Mouse (Mus musculus) left cerebral cortex, postnatal 36 days (tissue): ENCODE data around the gene Trio. TPM values are rescaled to one million over a fixed set of nuclear protein-coding genes. Genes with fewer than 3 reads are reported as not detected.

ENCODE experiments used
- DNase-seq, 2 experiments: peaks; one replicate each; pipeline ENCODE4 v3.0.0; 2021 to 2022; ENCODE audit warnings: low spot score in 2 of 2, mixed read lengths in 1 of 2
- intact Hi-C: fragments of 180-260 bp; cut with DNase I; formaldehyde crosslinking; loops from one replicate; pipeline ENCODE4 v1.15.1; 2025
- total RNA-seq, 2 experiments: library from RNA; stranded (reverse); gene quantifications; 2 replicates each; pipeline ENCODE4 v1.2.3; 2021

Trio gene
- total RNA-seq, 2 experiments from 2014 or later = 182 to 280 TPM

GRCm38 (mm10) chr15:27931891-27932290 lies 93.8 kb downstream of the Trio start:
- DNase-seq = no peak
- intact Hi-C loops = no loop called here

GRCm38 (mm10) chr15:27931459-27931858 lies 94.2 kb downstream of the Trio start:
- intact Hi-C loops = no loop called here
- DNase-seq = no peak

- intact Hi-C loops = no loop called here
- DNase-seq = no peak
Measured at GRCm38 (mm10) chr15:27927614-27928013, 98.0 kb downstream of the Trio start.

- no peak for DNase-seq
- intact Hi-C loops = no loop called here
Measured at GRCm38 (mm10) chr15:27926941-27927340, 98.7 kb downstream of the Trio start.

- intact Hi-C loops = no loop called here
- DNase-seq = no peak
Measured at GRCm38 (mm10) chr15:27926450-27926849, 99.2 kb downstream of the Trio start.

GRCm38 (mm10) chr15:27925865-27926264 lies 99.8 kb downstream of the Trio start:
- intact Hi-C loops = no loop called here

GRCm38 (mm10) chr15:27925004-27925635 lies 100.5 kb downstream of the Trio start:
- no peak for DNase-seq
- intact Hi-C loops = no loop called here

More at GRCm38 (mm10) chr15:27925865-27926264, 99.8 kb downstream of the Trio start:
- DNase-seq = no peak

- intact Hi-C loops = no loop called here
- no peak for DNase-seq
Measured at GRCm38 (mm10) chr15:27923987-27924341, 101.7 kb downstream of the Trio start.

GRCm38 (mm10) chr15:27923280-27923986 lies 102.2 kb downstream of the Trio start:
- intact Hi-C loops = no loop called here
- DNase-seq = peak; percentile 72 to 73

- no peak for DNase-seq
- intact Hi-C loops = no loop called here
Measured at GRCm38 (mm10) chr15:27920751-27921150, 104.9 kb downstream of the Trio start.

- intact Hi-C loops = loop anchor here (1.0 to 2.0 kb wide), 2 partner anchors 105 to 263 kb away; partner anchors contain the start of gene Trio
- DNase-seq = peak in 1 of 2 experiments; percentile 48
Measured at GRCm38 (mm10) chr15:27919540-27919939, 106.1 kb downstream of the Trio start.

- DNase-seq = no peak
- intact Hi-C loops = loop anchor here (1.0 to 2.0 kb wide), 2 partner anchors 106 to 264 kb away; partner anchors contain the start of gene Trio
Measured at GRCm38 (mm10) chr15:27918798-27919197, 106.8 kb downstream of the Trio start.

- intact Hi-C loops = no loop called here
- no peak for DNase-seq
Measured at GRCm38 (mm10) chr15:27916204-27916603, 109.4 kb downstream of the Trio start.

- intact Hi-C loops = no loop called here
- no peak for DNase-seq
Measured at GRCm38 (mm10) chr15:27913013-27913412, 112.6 kb downstream of the Trio start.

GRCm38 (mm10) chr15:27911196-27911595 lies 114.5 kb downstream of the Trio start:
- no peak for DNase-seq
- intact Hi-C loops = no loop called here

- intact Hi-C loops = no loop called here
- DNase-seq = no peak
Measured at GRCm38 (mm10) chr15:27910179-27910578, 115.5 kb downstream of the Trio start.

- no peak for DNase-seq
- intact Hi-C loops = no loop called here
Measured at GRCm38 (mm10) chr15:27907649-27908048, 118.0 kb downstream of the Trio start.

GRCm38 (mm10) chr15:27906409-27906808 lies 119.2 kb downstream of the Trio start:
- intact Hi-C loops = no loop called here
- no peak for DNase-seq

- intact Hi-C loops = no loop called here
- DNase-seq = peak in 1 of 2 experiments; percentile 43
Measured at GRCm38 (mm10) chr15:27905341-27905740, 120.3 kb downstream of the Trio start.

GRCm38 (mm10) chr15:27904346-27905005 lies 121.2 kb downstream of the Trio start:
- intact Hi-C loops = no loop called here
- DNase-seq = no peak

- intact Hi-C loops = no loop called here
- no peak for DNase-seq
Measured at GRCm38 (mm10) chr15:27901200-27901599, 124.4 kb downstream of the Trio start.
